8 mouse cellular contexts compared by ENCODE assay signal in genomic region chr10:7780238-7781176, GRCm38 (mm10). TPM values are rescaled to one million over a fixed set of nuclear protein-coding genes. Genes with fewer than 3 reads are reported as not detected.
DNase-seq lines count a peak whose midpoint lies in the region; ATAC-seq and TF ChIP-seq lines count a peak whose summit lies in the region.

No protein-coding gene starts in this region.

- TF ChIP-seq POLR2A in testis, adult 2 months (IDR thresholded peaks at IDR 0.05; ENCODE audit: control insufficient read depth, low read depth, low read length), result peak; percentile 88

- H3K27me3 ChIP-seq in G1E (ENCODE audit: insufficient read depth, low read length), result no peaks in the 10 kb centered on the region
- no peaks in the 10 kb centered on the region for H3K27me3 ChIP-seq in forebrain, embryonic 16.5 days (replicated peaks; ENCODE audit: control insufficient read depth, insufficient read depth, low read length)
- no peaks in the 10 kb centered on the region for H3K27me3 ChIP-seq in neural tube, embryonic 14.5 days (ENCODE audit: control insufficient read depth, insufficient read depth, low read length)
- H3K27me3 ChIP-seq in testis, adult 2 months (ENCODE audit: control insufficient read depth, insufficient read depth, low read length), result no peaks in the 10 kb centered on the region

- H3K27ac ChIP-seq in forebrain, embryonic 16.5 days (ENCODE audit: low read length), result no peak overlapping the region
- H3K27ac ChIP-seq in neural tube, embryonic 14.5 days (ENCODE audit: low read depth, low read length), result peak overlapping the region; percentile 73
- H3K27ac ChIP-seq in testis, adult 2 months (ENCODE audit: control insufficient read depth, insufficient read depth, low read depth, low read length), result peak overlapping the region; percentile 92

- peak; percentile 94 for DNase-seq in G1E (ENCODE audit: low spot score)
- peak; percentile 85 for DNase-seq in cerebellum, adult 11-12 months
- DNase-seq in heart, postnatal 36 days, result peak; percentile 86 to 89
- DNase-seq in layer of hippocampus, adult 18-20 months (ENCODE audit: low spot score in 2 of 2), result peak; percentile 80 to 89
- DNase-seq in lung, adult 18-20 months, result peak; percentile 90 to 91

- H3K4me1 ChIP-seq in G1E (ENCODE audit: insufficient read depth, low read depth, low read length), result peaks cover 14% of the 10 kb centered on the region
- H3K4me1 ChIP-seq in forebrain, embryonic 16.5 days (replicated peaks; ENCODE audit: control insufficient read depth, insufficient read depth, low read length), result peaks cover 7% of the 10 kb centered on the region
- 0 out of 2 replicates have a peak, but pooled peaks cover 3% of the 10 kb centered on the region for H3K4me1 ChIP-seq in neural tube, embryonic 14.5 days (ENCODE audit: control insufficient read depth, insufficient read depth, low read length)
- peaks cover 3% of the 10 kb centered on the region for H3K4me1 ChIP-seq in testis, adult 2 months (ENCODE audit: control insufficient read depth, insufficient read depth, low read length)

- ATAC-seq in G1E (ENCODE audit: extremely low read depth, insufficient number of reproducible peaks, low FRiP score, poor library complexity, severe bottlenecking), result peak; percentile 92
- ATAC-seq in forebrain, embryonic 16.5 days, result peak; percentile 95
- peak; percentile 93 for ATAC-seq in neural tube, embryonic 14.5 days (ENCODE audit: low read depth)

- H3K36me3 ChIP-seq in G1E (replicated peaks), result peaks cover 33% of the 10 kb centered on the region
- 0 out of 2 replicates have a peak, but pooled peaks cover 2% of the 10 kb centered on the region for H3K36me3 ChIP-seq in forebrain, embryonic 16.5 days (ENCODE audit: control insufficient read depth, insufficient read depth)
- H3K36me3 ChIP-seq in neural tube, embryonic 14.5 days (ENCODE audit: control insufficient read depth, insufficient read depth, low read length), result peaks cover 2% of the 10 kb centered on the region; the same call in 1 of the 2 replicates
- H3K36me3 ChIP-seq in testis, adult 2 months (ENCODE audit: control insufficient read depth, insufficient read depth, low read length), result peaks cover 1% of the 10 kb centered on the region; the same call in 1 of the 2 replicates

- peak overlapping the region; percentile 95 for H3K4me3 ChIP-seq in G1E (ENCODE audit: low read depth, low read length)
- H3K4me3 ChIP-seq in forebrain, embryonic 16.5 days (replicated peaks; ENCODE audit: low read length), result peak overlapping the region; percentile 72
- peak overlapping the region; percentile 90 for H3K4me3 ChIP-seq in neural tube, embryonic 14.5 days (ENCODE audit: low read depth, low read length)
- peak overlapping the region; percentile 99 for H3K4me3 ChIP-seq in testis, adult 2 months (ENCODE audit: control insufficient read depth, low read depth, low read length)

- intact Hi-C loops in heart, postnatal 36 days (cut with DNase I), result loop anchor here (1.0 to 2.0 kb wide), 2 partner anchors 12 to 54 kb away; partner anchors contain the start of genes Ginm1 and Ppil4

- H3K9me3 ChIP-seq in G1E (replicated peaks), result no peaks in the 10 kb centered on the region
- H3K9me3 ChIP-seq in forebrain, embryonic 16.5 days (ENCODE audit: control insufficient read depth, low read length), result no peaks in the 10 kb centered on the region
- H3K9me3 ChIP-seq in neural tube, embryonic 14.5 days (ENCODE audit: control insufficient read depth, low read length), result no peaks in the 10 kb centered on the region

- H3K4me2 ChIP-seq in forebrain, embryonic 16.5 days (ENCODE audit: low read length), result peak overlapping the region; percentile 79
- peak overlapping the region; percentile 59 for H3K4me2 ChIP-seq in neural tube, embryonic 14.5 days (ENCODE audit: low read depth, low read length)

- TF ChIP-seq CTCF in G1E (IDR thresholded peaks at IDR 0.05; ENCODE audit: low read depth, low read length), result no peak
- TF ChIP-seq CTCF in testis, adult 2 months (IDR thresholded peaks at IDR 0.05; ENCODE audit: control insufficient read depth, insufficient read depth, insufficient replicate concordance, low read depth, low read length), result no peak

- H3K9ac ChIP-seq in forebrain, embryonic 16.5 days (replicated peaks; ENCODE audit: low read depth, low read length), result peak overlapping the region; percentile 72
- peak overlapping the region; percentile 77 for H3K9ac ChIP-seq in neural tube, embryonic 14.5 days (replicated peaks; ENCODE audit: low read depth, low read length)

- under 1% methylated on average over 65 of the region's 77 CpGs for WGBS in forebrain, embryonic 16.5 days
- WGBS in neural tube, embryonic 14.5 days, result under 1% methylated on average over 68 of the region's 77 CpGs

RNA-seq across cellular contexts. Expression of gene Ginm1, which starts 12.1 kb away (rescaled TPM):
- total RNA-seq in G1E (2014; fragmentation: Nextera tagmentation) (26.6 and 31.5 TPM in 2 replicates), G1E (2017) (30.1 and 30.5 TPM in 2 replicates)
- 6.6 and 7.8 TPM in 2 replicates for polyA plus RNA-seq in G1E (2012)
- 46.5 and 51.4 TPM in 2 replicates for polyA plus RNA-seq in forebrain, embryonic 16.5 days (2015; fragmentation: Nextera tagmentation; extraction: Ambion mirVana)
- 100 to 1,000 TPM; 111 to 119 TPM for total RNA-seq in heart, postnatal 36 days (2021)
- total RNA-seq in layer of hippocampus, adult 18-20 months (2021), result 10 to 100 TPM; 18.2 to 18.6 TPM
- 50.8 and 55.2 TPM in 2 replicates for polyA plus RNA-seq in neural tube, embryonic 14.5 days (2014; fragmentation: Nextera tagmentation; extraction: Ambion mirVana)
- polyA plus RNA-seq in testis, adult 2 months (2012; rRNA removed), result 19.1 and 19.9 TPM in 2 replicates

RNA-seq across cellular contexts. Expression of gene Ppil4, which starts 12.2 kb away (rescaled TPM):
- total RNA-seq in G1E (2014; fragmentation: Nextera tagmentation), result 62.1 and 73.9 TPM in 2 replicates
- 78.9 and 97.7 TPM in 2 replicates for total RNA-seq in G1E (2017)
- 2.7 and 7.3 TPM in 2 replicates for polyA plus RNA-seq in G1E (2012)
- polyA plus RNA-seq in forebrain, embryonic 16.5 days (2015; fragmentation: Nextera tagmentation; extraction: Ambion mirVana), result 63.7 and 65.0 TPM in 2 replicates
- total RNA-seq in heart, postnatal 36 days (2021), result 10 to 100 TPM; 14.9 to 15.7 TPM
- total RNA-seq in layer of hippocampus, adult 18-20 months (2021), result 10 to 100 TPM; 34.6 to 37.2 TPM
- polyA plus RNA-seq in neural tube, embryonic 14.5 days (2014; fragmentation: Nextera tagmentation; extraction: Ambion mirVana), result 48.1 and 48.7 TPM in 2 replicates
- 6.0 and 7.7 TPM in 2 replicates for polyA plus RNA-seq in testis, adult 2 months (2012; rRNA removed)

RNA-seq across cellular contexts. Expression of gene Zc3h12d, which starts 51.8 kb away (rescaled TPM):
- total RNA-seq in G1E (2014; fragmentation: Nextera tagmentation) (not detected in 2 replicates), G1E (2017) (under 0.01 and 0.06 TPM in 2 replicates)
- not detected in 2 replicates for polyA plus RNA-seq in G1E (2012)
- polyA plus RNA-seq in forebrain, embryonic 16.5 days (2015; fragmentation: Nextera tagmentation; extraction: Ambion mirVana), result 0.06 and 0.08 TPM in 2 replicates
- total RNA-seq in heart, postnatal 36 days (2021), result under 1 TPM; 0.38 to 0.42 TPM
- under 1 TPM in 1 of 2 experiments, not detected in 1; 0.07 TPM for total RNA-seq in layer of hippocampus, adult 18-20 months (2021)
- polyA plus RNA-seq in neural tube, embryonic 14.5 days (2014; fragmentation: Nextera tagmentation; extraction: Ambion mirVana), result 0.08 and 0.17 TPM in 2 replicates
- 0.17 and 0.18 TPM in 2 replicates for polyA plus RNA-seq in testis, adult 2 months (2012; rRNA removed)

RNA-seq across cellular contexts. Expression of gene Katna1, which starts 54.7 kb away (rescaled TPM):
- total RNA-seq in G1E (2014; fragmentation: Nextera tagmentation), result 33.7 and 45.1 TPM in 2 replicates
- total RNA-seq in G1E (2017), result 55.6 and 57.0 TPM in 2 replicates
- polyA plus RNA-seq in G1E (2012), result 1.6 and 2.7 TPM in 2 replicates
- polyA plus RNA-seq in forebrain, embryonic 16.5 days (2015; fragmentation: Nextera tagmentation; extraction: Ambion mirVana), result 39.8 and 45.2 TPM in 2 replicates
- 10 to 100 TPM; 11.7 to 14.2 TPM for total RNA-seq in heart, postnatal 36 days (2021)
- 10 to 100 TPM; 16.0 to 18.7 TPM for total RNA-seq in layer of hippocampus, adult 18-20 months (2021)
- 32.3 and 34.2 TPM in 2 replicates for polyA plus RNA-seq in neural tube, embryonic 14.5 days (2014; fragmentation: Nextera tagmentation; extraction: Ambion mirVana)
- 4.3 and 5.2 TPM in 2 replicates for polyA plus RNA-seq in testis, adult 2 months (2012; rRNA removed)
